Mouse (Mus musculus): ENCODE measurements at regions not wholly inside any gene's neighbourhood (a gene's known extent, or its start where the extent isn't known, plus 50 kb on each side); places are given as distances from the start of the nearest gene placed in this dataset.

DNA sequence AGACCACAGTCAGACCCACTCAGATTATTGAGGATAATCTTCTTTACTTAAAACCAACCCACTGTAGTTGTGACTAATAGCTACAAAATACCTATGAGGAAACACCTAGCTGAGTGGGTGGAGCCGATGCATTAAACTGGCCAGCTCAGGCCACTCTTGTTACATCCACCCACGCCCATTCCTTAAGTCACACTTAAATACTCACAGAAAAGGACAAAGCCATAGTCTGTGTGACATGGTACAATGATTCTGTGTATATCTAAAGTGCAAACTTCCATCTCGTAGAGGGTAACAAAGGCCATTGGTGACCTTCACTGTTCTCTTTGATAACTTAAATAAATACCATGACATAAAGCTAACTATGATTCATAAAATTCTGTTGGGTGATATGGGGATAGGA, 103.7 kb upstream of the Arhgap5 start:
- DNase-seq (ENCODE audit: low spot score in 2 of 2): no peak

DNA sequence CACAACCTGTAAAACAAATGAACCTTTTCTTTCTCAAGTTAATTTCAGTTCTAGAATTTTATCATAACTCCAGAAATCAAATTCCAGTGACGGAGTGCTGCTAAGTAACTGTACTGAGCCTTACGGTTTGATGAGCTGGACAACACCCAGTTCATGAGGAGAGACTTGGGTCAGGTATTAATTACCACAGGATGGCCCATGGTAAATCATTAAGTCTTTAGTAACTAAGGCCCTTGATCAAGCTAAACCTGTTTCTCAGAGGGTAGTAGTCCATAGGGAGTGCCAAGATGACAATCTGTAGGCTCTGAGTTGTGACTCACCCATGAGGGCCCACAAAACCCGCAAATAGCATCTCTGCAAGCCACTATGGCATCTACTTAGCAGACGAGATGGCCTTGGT, 101.1 kb upstream of the Arhgap5 start:
- no peak for DNase-seq (ENCODE audit: low spot score in 2 of 2)

DNA sequence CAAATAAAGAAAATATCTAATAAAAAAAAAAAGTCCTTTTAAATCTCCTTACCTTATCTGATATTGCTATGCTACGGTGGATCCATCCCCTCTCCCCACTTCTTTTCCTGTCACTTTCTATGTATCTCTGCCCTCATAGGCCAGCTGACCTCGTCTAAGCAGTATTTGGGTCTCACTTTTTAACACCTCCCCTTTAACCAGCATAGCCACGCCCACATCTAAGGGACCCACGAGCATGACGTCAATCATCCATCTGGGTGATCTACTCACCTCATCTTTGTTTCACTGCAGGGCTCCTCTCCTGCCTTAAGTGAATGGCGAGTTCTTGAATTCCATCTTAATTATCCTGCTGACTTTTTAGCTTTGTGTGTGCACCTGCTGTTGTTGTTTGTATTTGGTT, 97.4 kb upstream of the Arhgap5 start:
- no peak for DNase-seq (ENCODE audit: low spot score in 2 of 2)

DNA sequence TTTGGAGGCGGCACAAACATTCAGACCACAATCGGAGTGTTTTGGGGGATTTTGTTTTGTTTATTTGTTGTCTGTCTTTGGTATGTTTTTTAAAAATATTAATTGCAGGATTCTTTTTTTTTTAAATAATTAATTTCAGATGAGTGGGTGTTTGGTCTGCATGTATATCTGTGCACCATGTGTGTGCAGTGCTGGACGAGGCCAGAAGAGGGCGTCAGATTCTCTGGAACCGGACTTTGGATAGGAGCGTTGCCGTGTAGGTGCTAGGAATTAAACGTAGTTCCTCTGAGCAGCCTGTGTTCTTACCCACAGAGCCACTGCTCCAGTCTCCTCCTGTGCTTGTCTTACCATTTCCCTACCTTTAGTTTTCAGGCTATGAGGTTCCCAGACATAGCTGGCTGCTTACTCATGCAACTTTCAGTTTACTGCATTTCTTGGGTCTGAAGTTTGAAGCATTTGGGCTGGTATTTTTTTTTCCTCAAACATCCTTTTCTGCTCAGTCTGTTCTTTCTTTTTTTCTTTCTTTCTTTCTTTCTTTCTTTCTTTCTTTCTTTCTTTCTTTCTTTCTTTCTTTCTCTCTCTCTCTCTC, 95.4 kb upstream of the Arhgap5 start:
- no peak for DNase-seq (ENCODE audit: low spot score in 2 of 2)

DNA sequence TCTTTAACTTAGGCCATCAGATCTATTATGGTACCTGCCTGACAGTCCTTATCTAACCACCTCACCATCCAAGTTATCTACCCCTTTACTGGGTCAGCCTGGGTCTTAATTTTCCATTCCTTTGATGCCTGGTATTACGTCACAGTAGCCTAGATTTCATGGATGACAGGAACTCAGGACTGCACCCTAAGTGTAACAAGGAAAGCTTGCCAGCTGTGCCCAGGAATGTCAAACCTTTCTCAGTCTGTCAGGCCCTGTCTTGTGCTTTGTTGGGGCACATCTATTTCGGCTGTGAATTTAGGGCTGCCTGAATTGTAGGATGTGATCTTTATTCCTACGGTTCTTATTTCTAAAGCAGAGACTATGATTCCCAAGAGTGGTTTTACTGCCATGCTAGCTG, 94.6 kb upstream of the Arhgap5 start:
- no peak for DNase-seq (ENCODE audit: low spot score in 2 of 2)

DNA sequence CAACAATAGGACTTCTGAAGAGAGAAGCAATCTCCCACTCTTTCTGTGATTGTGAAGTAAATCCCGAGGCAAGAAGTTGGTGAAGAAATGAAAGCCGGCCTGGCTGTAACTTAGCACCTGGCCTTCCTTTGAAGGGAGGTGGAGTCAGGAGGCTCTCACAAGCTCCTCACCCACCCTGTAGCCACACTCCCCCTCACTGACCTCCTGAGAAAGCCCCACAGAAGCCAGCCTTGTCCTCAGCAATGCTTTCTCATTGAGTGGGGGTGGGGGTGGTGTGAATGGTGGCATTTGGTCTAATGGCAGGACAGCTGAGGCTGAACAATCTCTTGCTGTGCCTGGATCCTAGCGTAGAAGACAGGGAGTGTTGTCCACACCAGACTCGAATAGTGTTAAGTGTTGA, 91.6 kb upstream of the Arhgap5 start:
- DNase-seq (ENCODE audit: low spot score in 2 of 2): no peak

DNA sequence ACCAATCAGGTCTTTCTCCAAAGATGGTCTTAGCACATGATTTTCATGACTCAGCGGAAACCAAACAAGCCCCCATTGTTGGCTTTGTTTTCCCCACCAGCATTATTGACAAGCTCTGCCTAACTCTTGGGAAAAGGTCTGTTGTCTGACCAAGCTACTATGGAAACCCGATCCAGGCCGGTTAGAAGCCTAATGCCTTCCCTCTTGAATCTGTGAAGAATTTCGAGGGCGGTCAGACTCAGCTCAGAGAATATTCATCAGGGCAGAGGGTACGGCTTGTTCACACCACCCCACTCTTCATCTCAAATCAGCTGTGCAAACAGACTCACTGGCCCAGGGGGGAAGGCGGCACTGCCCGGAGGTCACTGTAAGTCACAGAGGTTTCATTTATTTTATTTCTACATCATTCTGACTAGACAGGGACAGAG, 90.7 kb upstream of the Arhgap5 start:
- DNase-seq (ENCODE audit: low spot score in 2 of 2): no peak

DNA sequence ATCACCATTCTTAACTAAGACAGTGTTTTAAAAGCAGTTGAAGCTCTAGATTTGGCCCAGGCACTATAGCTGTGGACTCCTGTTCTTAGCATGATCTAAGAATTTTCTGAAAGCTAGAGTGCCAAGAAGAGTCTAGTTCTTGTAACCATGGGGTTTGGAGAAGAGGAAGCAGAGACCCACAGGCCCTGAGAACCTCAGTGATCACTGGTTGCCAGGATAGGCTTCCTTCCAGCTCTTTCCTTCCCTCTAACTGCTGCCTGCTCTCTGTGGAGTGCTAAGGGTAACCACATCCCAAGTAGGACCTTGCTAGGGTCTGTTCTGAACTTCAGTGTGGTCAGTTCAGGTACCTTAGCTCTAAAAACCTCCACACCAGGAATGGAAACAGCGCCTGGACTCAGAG, 81.0 kb upstream of the Arhgap5 start:
- DNase-seq (ENCODE audit: low spot score in 2 of 2): no peak

DNA sequence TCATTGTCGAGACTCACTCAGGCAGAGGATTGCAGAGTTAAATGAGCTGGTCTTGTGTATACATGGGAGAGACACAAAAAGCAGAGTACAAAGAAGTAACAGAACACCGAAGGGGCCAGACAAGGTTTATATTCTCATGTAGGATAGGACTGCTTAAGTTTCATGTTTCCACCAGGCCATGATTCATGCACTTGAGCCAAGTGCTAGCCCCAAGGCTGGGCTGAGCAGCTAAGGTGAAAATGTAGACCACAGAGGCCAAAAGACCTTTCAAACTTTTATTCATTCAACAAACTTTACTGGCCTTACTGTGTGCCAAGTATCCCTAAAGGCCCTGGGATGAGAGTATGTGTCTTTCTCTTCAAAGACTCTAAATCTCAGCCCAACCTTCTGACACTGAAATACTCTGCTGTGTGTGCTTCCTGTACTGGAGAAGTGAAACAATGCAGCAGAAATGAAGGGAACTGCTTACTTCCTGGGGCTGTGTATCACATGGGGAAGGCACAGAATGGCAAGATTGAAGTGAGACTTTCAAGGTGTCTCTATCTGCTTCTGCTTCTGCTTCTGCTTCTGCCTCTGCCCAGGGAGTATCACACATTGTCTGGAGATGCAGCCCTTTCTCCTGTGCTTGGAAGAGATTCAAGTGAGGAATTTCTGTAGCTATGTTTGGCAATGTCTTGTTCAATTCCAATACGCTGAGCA, 79.3 kb upstream of the Arhgap5 start:
- no peak for DNase-seq (ENCODE audit: low spot score in 2 of 2)

DNA sequence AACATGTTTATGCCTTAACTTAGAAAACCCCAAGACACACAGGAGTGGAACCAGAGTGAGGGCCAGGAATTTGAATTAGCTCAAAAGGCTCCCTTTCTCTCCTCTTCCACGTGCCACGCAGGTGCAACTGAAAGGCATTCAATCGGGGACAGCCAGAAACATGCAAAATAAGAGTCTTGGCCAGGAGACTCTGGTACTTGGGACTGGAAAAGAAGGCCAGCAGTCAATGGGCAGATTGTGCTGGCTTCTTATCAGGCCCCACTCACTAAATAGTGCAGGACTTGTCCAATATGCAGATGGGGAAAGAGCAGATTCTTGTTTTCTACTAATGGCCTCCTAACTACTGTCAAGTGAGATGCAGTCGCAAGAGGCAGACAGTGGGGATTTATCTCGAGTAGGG, 73.8 kb upstream of the Arhgap5 start:
- peak; percentile 15 to 30 for DNase-seq (ENCODE audit: low spot score in 2 of 2)

DNA sequence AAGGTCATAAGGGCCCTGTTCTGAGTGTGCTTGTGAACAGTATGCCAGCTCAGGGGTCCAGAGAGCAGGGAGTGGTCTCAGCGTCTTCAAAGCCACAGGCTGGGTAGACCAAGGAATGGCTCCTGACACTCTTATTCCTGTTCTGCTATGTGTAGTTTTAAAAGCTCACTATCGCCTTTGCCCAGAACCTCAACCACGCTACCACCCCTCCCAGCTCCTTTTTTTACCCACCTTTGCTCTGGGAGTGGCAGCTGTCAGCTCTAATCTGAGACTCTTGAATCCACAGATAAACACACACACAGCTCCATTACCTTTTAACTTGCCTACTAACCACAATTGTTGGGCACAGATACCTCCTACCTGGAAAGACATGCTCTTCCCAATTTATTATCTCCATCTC, 71.8 kb upstream of the Arhgap5 start:
- DNase-seq (ENCODE audit: low spot score in 2 of 2): no peak

DNA sequence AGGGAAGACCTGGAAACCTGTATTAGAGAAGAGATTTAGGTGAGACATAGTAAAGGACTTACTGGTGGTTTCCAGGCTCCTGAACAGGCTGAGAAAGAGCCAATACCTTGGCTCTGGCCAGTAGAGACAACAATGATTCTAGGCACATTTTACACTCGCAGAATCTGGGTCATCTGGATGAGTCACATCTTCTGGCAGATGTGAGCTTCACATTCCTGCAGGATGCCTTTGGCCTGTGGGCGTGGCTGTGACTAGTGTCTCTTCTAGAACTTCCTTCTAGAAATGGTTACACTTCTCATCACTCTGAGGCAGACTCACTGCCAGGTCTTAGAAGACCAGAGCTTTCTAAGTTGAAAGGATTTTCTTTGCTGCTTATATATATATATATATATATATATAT, 69.8 kb upstream of the Arhgap5 start:
- DNase-seq (ENCODE audit: low spot score in 2 of 2): no peak

DNA sequence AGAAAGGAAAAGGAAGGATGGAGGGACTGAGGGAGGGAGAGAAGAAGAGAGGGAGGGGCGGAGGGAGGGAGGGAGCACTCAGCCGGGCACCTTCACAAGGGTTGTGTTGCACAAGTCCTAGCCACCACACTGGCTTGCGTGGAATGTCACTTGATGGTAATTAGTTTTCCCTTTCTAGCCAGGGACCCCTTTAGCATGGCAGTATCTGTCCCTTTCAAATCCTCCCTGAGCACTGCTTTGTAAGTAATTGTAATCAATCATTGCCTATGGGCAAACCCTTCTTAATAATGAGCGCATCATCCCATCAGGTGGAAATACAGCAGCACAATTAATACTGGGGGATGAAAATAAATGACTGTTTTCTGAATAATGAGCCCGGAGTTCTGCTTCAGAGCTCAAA, 68.5 kb upstream of the Arhgap5 start:
- no peak for DNase-seq (ENCODE audit: low spot score in 2 of 2)

DNA sequence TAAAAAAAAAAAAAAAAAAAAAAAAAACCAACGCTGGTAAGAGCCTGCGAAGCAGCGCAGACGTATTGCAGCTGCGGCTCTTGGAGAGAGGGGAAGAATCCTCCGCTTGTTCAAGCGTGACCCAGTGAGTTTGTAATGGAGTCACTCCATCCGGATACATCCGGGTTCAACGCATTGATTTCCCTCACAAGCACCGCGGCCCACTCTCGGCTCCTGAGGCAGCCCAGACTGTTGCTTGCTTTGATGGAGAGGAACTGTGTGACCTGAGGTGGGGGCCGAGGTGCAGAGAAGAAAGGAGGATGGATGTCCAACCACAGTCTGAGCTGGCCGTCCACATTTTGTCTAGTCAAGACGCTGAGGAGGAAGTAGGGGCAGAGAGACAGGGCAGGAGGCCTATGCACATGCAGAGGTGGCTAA, 68.0 kb upstream of the Arhgap5 start:
- no peak for DNase-seq (ENCODE audit: low spot score in 2 of 2)

DNA sequence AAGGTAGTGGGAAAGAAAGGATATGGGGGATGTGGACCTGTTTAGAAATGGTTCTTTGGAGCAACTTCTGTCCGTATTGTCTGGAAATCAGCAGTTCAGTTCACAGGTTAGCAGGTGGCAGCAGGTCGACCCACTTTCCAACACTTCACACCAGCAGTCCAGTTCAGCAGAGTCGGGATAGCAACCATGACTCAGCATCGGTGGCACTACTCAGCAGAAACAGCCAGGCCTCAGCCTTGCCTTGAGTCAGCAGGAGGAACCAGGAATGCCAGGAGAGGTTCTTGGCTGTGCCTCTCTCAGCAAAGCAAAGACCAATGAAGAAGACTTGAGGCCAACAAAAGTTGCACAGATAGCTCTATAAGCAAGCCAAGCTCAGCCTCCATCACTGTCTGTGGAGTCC, 66.8 kb upstream of the Arhgap5 start:
- no peak for DNase-seq (ENCODE audit: low spot score in 2 of 2)

DNA sequence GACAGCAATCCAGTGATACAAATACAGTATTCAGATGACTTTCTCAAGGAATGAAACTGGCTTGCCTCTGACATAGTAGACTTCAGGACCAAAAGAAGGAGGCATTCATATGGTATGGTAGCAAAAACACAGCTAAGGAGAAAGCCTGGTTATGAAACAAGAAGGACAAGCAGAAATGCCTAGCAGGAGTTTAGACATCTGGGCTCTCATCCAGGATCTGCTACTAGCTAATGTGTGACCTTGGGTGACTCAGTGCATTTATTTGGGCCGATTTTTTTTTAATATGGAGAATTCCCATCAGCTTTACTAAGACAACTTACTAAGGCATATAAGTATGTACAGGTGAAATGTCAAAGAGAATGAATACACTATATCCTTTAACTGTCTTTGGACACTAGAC, 64.5 kb upstream of the Arhgap5 start:
- no peak for DNase-seq (ENCODE audit: low spot score in 2 of 2)

DNA sequence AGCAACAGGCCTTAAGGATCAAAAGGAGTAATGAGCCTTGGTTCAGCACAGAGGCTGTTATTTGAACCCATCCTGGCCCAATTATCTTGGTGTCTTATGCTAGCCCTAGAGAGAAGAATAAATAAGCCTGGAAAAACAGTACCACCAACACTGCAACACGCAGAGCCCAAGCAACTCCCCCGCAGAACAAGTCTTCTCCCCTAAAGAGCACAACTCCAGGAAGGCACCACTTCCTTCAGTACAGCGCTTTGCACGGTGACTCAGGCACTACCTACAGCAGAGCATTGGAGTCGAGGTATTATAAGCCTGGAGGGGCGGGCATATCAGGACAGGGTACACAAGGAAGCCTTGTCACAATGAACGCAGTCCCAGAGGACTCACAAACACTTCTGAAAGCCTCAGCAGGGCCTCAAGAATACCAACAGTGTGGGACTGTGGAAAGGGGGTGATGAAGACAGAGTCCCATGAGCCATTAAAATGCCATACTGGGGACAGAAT, 62.9 kb upstream of the Arhgap5 start:
- no peak for DNase-seq (ENCODE audit: low spot score in 2 of 2)

DNA sequence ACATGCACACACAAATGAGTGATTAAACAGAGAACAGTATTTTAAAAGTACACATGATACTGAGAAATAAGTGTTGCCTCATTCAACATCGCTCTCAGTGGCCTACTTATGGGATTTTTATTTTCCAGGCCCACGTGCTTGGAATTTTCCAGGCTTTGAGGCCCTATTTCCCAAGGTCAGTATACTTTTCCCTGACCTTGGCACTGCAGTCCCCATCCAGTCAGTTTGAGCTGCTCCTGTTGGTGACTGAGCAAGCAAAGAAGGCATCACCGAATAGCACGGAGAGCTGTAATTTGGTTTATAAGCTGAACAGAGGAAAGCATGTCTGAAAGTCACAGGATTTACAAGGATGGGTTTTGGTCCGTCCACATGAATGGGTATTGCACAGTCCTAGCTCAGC, 61.4 kb upstream of the Arhgap5 start:
- no peak for DNase-seq (ENCODE audit: low spot score in 2 of 2)

DNA sequence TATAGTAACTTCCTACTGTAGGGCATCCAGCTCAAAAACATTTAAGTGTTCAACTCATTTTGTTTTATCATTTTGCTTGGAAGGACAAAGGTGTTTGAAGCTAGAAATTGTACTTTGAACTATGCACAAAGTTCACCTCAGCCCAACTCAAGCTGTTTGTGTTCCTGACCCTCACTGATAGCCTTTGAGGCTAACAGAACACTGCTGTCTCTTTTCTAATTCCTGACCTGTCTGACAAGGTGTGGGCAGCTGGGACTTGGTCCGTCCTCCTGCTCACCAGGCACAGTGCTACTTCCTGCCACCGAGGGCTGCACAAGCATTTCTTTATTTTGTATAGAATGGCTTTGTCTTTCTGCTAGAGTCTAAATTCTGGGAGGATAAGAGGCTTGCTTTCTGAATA, 58.0 kb upstream of the Arhgap5 start:
- no peak for DNase-seq (ENCODE audit: low spot score in 2 of 2)

DNA sequence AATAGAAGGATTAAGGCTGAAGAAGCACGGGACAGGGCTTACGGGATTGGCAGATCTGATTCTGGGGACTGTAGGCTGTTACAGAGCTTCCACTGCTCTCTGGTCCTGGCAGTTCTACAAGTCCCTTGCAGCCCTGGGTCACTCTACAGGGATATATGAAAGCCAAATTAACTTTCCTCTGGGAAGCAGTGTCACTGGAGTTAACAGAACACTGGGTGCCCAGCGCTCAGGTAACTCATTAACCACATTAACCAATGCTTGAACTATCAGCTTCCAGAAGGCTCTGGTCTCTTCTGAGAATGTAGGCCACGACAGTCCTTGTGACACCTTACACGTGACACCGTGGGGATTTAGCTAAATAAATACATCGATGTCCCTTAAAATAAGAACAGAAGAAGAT, 57.3 kb upstream of the Arhgap5 start:
- no peak for DNase-seq (ENCODE audit: low spot score in 2 of 2)

DNA sequence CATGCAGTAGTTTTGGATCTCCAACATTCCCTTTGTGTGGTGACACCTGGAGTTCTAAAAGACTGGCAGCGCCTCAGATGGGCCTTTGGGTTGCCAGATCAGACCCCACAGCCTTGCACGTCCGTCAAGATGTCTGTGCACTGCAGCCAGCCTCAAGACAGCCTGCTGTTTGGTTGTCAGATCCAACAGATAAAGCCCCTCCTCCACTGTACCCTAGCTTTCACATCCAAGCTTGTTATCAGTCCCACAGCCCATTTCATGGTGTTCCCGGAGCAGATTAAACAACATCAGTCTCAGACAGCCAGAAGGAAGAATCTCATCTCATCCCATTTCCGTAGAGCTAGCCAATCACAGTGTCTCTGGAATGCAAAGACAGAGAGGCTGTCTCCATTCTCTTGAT, 56.3 kb upstream of the Arhgap5 start:
- no peak for DNase-seq (ENCODE audit: low spot score in 2 of 2)

DNA sequence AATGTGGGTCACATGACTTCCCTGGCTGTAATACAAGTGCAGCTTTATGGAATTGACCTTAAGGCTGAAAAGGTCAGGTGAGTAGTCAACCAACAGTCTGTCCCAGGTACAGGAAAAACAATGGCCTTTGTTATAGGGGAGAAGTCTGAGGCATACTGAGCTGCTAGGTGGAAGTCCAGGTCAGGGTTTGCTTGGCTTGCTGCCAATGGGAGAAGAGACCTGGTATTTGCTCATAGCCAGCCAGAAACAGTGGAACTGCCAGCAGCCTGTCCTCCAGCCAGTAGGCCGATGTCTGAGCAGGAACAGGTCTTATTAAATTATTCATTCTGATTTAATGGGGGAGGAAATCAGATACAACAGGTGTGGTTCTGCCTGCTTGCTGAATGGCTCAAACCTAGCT, 55.6 kb upstream of the Arhgap5 start:
- DNase-seq (ENCODE audit: low spot score in 2 of 2): no peak

DNA sequence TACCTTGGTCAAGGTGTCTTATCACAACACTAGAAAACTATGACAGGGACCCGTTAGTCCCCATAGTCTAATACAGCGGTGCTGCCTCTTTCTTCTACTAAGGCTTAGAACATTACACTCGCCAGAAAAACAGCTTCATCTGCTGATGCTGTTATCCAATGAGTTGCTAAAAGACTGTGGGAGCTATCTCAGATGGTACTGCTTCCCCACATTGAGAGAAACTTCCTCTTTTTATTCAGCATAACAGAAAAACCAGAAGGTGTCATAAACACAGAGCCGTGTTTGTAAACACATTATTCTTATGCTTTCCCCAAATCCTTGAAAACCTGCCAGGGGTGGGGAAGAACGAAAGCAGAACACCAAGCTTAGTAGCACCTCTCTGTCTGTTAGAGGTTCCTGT, 49.9 kb upstream of the Arhgap5 start:
- DNase-seq (ENCODE audit: low spot score in 2 of 2): no peak
